Mouse (Mus musculus): Measurements from ENCODE around the gene Pop7. TPM values are rescaled to one million over a fixed set of nuclear protein-coding genes. Genes with fewer than 3 reads are reported as not detected.

The Pop7 gene
- total RNA-seq, 1 experiment from 2014 or later: 38.0 TPM

Other genes with a start within 250 kb of the Pop7 start
- gene Ache, start 215.0 kb downstream of the Pop7 start, total RNA-seq (2017): 6.3 and 6.6 TPM in 2 replicates
- 3.2 and 4.4 TPM in 2 replicates for gene Ufsp1, start 207.9 kb downstream of the Pop7 start, total RNA-seq (2017)
- gene Srrt, start 194.8 kb downstream of the Pop7 start, total RNA-seq (2017): 296 and 373 TPM in 2 replicates
- 12.7 and 13.7 TPM in 2 replicates for gene Trip6, start 188.1 kb downstream of the Pop7 start, total RNA-seq (2017)
- gene Slc12a9, start 168.9 kb downstream of the Pop7 start, total RNA-seq (2017): 2.1 and 5.8 TPM in 2 replicates
- not detected in 2 replicates for gene Ephb4, start 152.4 kb downstream of the Pop7 start, total RNA-seq (2017)
- 0.10 and 0.37 TPM in 2 replicates for gene Zan, start 25.5 kb downstream of the Pop7 start, total RNA-seq (2017)
- gene Gigyf1, start 16.0 kb upstream of the Pop7 start, total RNA-seq (2017): 6.7 and 12.5 TPM in 2 replicates
- not detected in 2 replicates for gene Epo, start 30.7 kb upstream of the Pop7 start, total RNA-seq (2017)
- 190 and 213 TPM in 2 replicates for gene Gnb2, start 31.0 kb upstream of the Pop7 start, total RNA-seq (2017)
- gene Actl6b, start 51.0 kb upstream of the Pop7 start, total RNA-seq (2017): not detected in 2 replicates
- gene Tfr2, start 67.3 kb upstream of the Pop7 start, total RNA-seq (2017): 45.3 and 63.4 TPM in 2 replicates
- 13.3 and 24.0 TPM in 2 replicates for gene Mospd3, start 98.5 kb upstream of the Pop7 start, total RNA-seq (2017)
- gene Pcolce, start 111.3 kb upstream of the Pop7 start, total RNA-seq (2017): not detected in 2 replicates
- gene Fbxo24, start 126.5 kb upstream of the Pop7 start, total RNA-seq (2017): not detected in 2 replicates
- gene Lrch4, start 126.6 kb upstream of the Pop7 start, total RNA-seq (2017): 17.0 and 33.8 TPM in 2 replicates
- gene Gm20605, start 126.7 kb upstream of the Pop7 start, total RNA-seq (2017): 6.0 and 6.5 TPM in 2 replicates
- gene Sap25, start 138.8 kb upstream of the Pop7 start, total RNA-seq (2017): 5.6 and 9.3 TPM in 2 replicates
- gene Irs3, start 143.2 kb upstream of the Pop7 start, total RNA-seq (2017): not detected in 2 replicates
- 10.1 and 15.7 TPM in 2 replicates for gene Agfg2, start 182.2 kb upstream of the Pop7 start, total RNA-seq (2017)
- 0.05 TPM in 1 of 2 replicates, not detected in the other for gene Nyap1, start 239.1 kb upstream of the Pop7 start, total RNA-seq (2017)
- 86.7 and 97.2 TPM in 2 replicates for gene Tsc22d4, start 243.2 kb upstream of the Pop7 start, total RNA-seq (2017)

All from common myeloid progenitor, adult 5-6 weeks (primary cell).